Mouse (Mus musculus): ENCODE results near the gene Med13l.

GRCm38 (mm10) chr5:118752868-118753267 is 192.4 kb downstream of the Med13l start:
- no peak for TF ChIP-seq GATA1 (IDR thresholded peaks at IDR 0.05; ENCODE audit: borderline replicate concordance, low read length)
- TF ChIP-seq FLI1 (IDR thresholded peaks at IDR 0.05; ENCODE audit: low read length): no peak
